Mouse (Mus musculus) kidney, adult 2 months (tissue): ENCODE results near the gene Tas2r126.

Experiments used
- CTCF ChIP-seq: fragments of 200-500 bp; conservative IDR thresholded peaks from 2 replicates; pipeline ENCODE4 v1.5.1; 2011; ENCODE audit warnings: low read depth, mild to moderate bottlenecking, control low read depth, low read length, moderate library complexity, mixed read lengths; ENCODE audit not compliant: insufficient read depth, insufficient read length
- POLR2A ChIP-seq: fragments of 200-500 bp; IDR thresholded peaks from one replicate; pipeline ENCODE4 v1.6.1; 2011; ENCODE audit warnings: low read depth, low read length, control low read depth

- TF ChIP-seq CTCF (no peak), POLR2A (no peak)
Observed at GRCm38 (mm10) chr6:42395960-42396809, 38.1 kb upstream of the Tas2r126 start.
